Comparison of ENCODE assay signal across 20 mouse cellular contexts in genomic region chr17:83920225-83920624, GRCm38 (mm10).
"Had no signal": no experiment of that assay in that cellular context is flagged by ENCODE, and none has a peak within 500 bp of the region (broad histone marks: within the 10 kb centered on the region; RNA-seq: fewer than 3 reads in every experiment).

No protein-coding gene starts in this region.

- H3K4me3 ChIP-seq: kidney, embryonic 15.5 days; liver, embryonic 12.5 days; liver, embryonic 15.5 days; lung, embryonic 15.5 days; midbrain, embryonic 15.5 days; neural tube, embryonic 12.5 days; neural tube, embryonic 15.5 days had no signal

- H3K27ac ChIP-seq: kidney, embryonic 15.5 days; liver, embryonic 12.5 days; liver, embryonic 15.5 days; lung, embryonic 15.5 days; midbrain, embryonic 15.5 days; neural tube, embryonic 12.5 days; neural tube, embryonic 15.5 days had no signal

- H3K4me2 ChIP-seq: kidney, embryonic 15.5 days; liver, embryonic 12.5 days; liver, embryonic 15.5 days; lung, embryonic 15.5 days; midbrain, embryonic 11.5 days; midbrain, embryonic 15.5 days; neural tube, embryonic 12.5 days; neural tube, embryonic 15.5 days had no signal

- H3K4me1 ChIP-seq: midbrain, embryonic 15.5 days; neural tube, embryonic 15.5 days had no signal

- H3K9me3 ChIP-seq: kidney, embryonic 15.5 days; liver, embryonic 12.5 days; liver, embryonic 15.5 days; lung, embryonic 15.5 days; midbrain, embryonic 15.5 days; neural tube, embryonic 12.5 days; neural tube, embryonic 15.5 days had no signal

- H3K36me3 ChIP-seq: kidney, embryonic 15.5 days; liver, embryonic 12.5 days; liver, embryonic 15.5 days; lung, embryonic 15.5 days; midbrain, embryonic 15.5 days; neural tube, embryonic 12.5 days; neural tube, embryonic 15.5 days had no signal

- H3K27me3 ChIP-seq: kidney, embryonic 15.5 days; liver, embryonic 12.5 days; liver, embryonic 15.5 days; lung, embryonic 15.5 days; midbrain, embryonic 15.5 days; neural tube, embryonic 12.5 days; neural tube, embryonic 15.5 days had no signal

- DNase-seq: kidney, adult 8-10 months; kidney, postnatal 10 days; kidney, postnatal 36 days; left cerebral cortex, postnatal 4 days; liver; lung, adult 18-20 months; lung, postnatal 10 days; lung, postnatal 4 days; right cerebral cortex, adult 18-20 months; right cerebral cortex, postnatal 14 days; right cerebral cortex, postnatal 4 days; thymus, postnatal 25 days had no signal

- ATAC-seq: liver, embryonic 12.5 days; midbrain, embryonic 15.5 days had no signal

- H3K9ac ChIP-seq: kidney, embryonic 15.5 days; liver, embryonic 12.5 days; liver, embryonic 15.5 days; lung, embryonic 15.5 days; midbrain, embryonic 15.5 days; neural tube, embryonic 12.5 days; neural tube, embryonic 15.5 days had no signal
